Mouse (Mus musculus) right cerebral cortex, adult 2 months (tissue): Measurements from ENCODE around the gene Elfn2.

ENCODE experiments used
- DNase-seq, 2 experiments: peaks; one replicate each; pipeline ENCODE4 v3.0.0; 2021 to 2022; ENCODE audit warnings: low spot score in 2 of 2

The Elfn2 gene

GRCm38 (mm10) chr15:78718290-78719250 is at the start of gene Elfn2:
Gene Elfn2, minus strand, starts transcription at chr15:78718771.
- DNase-seq, result peak; percentile 70 to 78

DNA sequence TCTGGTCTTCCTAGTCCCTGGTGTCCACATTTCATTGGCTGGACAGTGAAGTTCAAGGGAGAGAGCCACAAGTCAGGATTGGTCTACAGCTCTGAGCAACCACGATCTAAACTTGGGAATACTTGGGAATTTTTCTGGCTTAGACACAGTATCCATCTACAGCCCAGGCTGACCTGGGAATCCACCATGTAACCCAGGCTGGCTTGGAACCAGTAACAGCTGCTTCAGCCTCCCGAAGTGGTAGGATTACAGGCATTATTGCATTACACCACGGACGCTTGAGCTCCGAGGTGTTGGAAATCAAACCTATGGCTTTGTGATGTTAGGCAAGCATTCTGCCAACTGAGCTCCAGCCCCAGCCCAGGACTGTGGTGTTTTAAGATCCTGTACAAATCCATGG is 45.1 kb upstream of the Elfn2 start:
- no peak for DNase-seq

- no peak for DNase-seq
Observed at GRCm38 (mm10) chr15:78763210-78763609, 44.6 kb upstream of the Elfn2 start.

DNA sequence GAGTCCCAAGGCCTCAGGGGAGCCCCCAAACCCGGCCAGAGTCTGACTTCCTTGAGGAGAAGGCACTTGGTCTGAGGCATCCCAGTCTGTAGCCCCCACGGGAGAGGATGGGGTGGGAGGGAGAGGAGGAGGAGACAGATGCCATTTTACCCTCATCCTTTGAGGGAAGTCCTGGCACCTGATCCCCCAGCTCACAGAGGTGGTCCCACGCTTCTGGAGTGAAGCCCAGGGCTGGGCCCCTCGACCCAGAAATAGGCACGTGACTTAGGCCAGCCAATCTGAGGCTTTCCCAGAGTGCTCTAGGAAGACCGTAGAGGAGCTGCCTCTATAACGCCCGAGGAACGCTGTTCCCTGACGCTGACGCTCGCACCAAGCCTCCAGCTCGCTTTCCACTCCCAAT is 42.5 kb upstream of the Elfn2 start:
- no peak for DNase-seq

DNA sequence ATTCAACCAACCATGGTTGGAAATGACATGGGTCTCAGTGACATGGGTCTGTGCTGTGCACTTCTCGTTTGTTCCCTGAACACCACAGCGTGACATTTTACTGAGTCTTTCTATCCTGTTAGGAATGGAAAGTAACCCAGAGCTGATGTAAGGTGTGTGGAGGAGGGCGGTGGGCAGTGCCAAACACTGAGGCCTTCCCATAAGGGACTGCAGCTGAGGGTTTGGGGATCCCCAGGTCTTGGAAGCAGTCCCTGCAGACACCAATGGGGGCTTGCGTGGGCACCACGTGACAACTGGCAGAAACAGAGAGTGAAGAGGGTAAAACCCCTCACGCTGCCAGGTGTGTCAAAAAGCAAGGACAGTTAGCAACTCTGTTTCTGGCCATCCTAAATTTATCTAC is 39.6 kb upstream of the Elfn2 start:
- no peak for DNase-seq

GRCm38 (mm10) chr15:78755966-78756725 is 37.6 kb upstream of the Elfn2 start:
- DNase-seq, result no peak

DNA sequence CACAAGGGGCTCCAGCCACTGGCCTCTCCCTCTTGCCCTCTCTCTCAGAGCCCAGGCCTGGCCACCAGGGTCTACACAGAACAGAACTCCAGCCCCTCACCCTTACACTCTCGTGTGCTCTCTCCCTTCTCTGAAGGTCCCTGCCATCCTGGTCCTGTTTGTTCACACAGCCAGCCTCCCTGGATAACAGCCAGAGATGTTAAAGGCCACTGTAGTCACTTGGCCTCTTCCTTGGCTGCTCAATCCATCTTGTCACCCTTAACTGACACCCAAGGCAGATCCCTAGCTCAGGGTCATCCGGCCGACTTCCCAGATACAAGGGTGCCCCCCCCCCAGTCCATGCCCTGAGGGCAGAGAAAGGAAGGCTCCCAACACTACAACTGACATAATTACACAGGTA is 36.7 kb upstream of the Elfn2 start:
- no peak for DNase-seq

- DNase-seq, result no peak
Observed at GRCm38 (mm10) chr15:78754144-78754543, 35.6 kb upstream of the Elfn2 start.

DNA sequence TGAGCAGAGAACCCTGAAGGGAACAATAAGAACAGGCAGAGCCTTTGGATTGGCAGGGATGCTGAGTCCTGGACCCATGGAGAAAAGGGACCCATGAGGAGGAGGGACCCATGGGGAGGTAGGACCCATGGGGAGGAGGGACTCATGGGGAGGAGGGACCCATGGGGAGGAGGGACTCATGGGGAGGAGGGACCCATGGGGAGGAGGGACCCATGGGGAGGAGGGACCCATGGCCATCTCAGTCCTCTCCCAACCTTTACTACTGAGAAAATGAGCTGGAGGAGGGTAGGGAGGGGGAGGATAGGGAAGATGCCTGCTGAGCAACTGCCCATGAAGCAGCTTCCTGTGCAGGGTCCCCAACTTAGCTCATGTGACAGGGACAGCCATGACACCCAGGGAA is 34.4 kb upstream of the Elfn2 start:
- DNase-seq, result no peak

- no peak for DNase-seq
Observed at GRCm38 (mm10) chr15:78750608-78751350, 32.2 kb upstream of the Elfn2 start.

GRCm38 (mm10) chr15:78749855-78750254 is 31.3 kb upstream of the Elfn2 start:
- no peak for DNase-seq

DNA sequence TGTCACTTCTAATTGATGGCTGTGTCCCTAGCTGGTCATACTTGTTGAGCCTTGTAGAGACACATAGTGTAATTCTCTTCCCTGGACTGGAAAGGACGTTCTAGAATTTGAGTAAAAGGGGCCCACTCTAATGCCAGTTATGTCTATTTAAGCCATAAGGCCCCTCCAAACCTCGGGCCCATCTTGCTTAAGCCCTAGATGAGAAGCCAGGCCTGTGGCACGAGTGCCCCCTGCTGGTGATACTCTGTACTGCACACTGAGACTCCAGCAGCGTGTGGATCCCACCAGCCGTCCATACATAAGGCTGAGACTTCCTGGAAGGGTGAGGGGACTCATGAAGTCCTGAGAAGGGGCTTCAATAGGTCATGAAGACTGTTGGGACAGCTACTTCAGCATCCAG is 25.6 kb upstream of the Elfn2 start:
- DNase-seq, result peak; percentile 89 to 90

DNA sequence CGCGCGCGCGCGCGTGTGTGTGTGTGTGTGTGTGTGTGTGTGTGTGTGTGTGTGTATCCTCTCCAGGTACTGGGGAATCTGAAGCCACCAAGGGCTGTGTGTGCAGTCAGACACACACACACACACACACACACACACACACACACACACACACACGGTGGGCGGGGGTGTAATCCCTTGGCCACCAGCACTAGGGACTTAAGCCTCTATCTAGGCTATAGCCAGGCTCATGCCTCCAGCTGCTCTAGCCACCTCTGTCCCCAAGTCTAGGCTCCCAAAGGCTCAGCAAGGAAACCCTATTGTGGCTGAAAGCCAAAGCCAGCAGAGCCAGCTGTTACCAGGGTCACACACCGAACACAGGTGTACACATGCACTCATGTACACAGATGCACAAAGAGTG is 24.3 kb upstream of the Elfn2 start:
- no peak for DNase-seq

DNA sequence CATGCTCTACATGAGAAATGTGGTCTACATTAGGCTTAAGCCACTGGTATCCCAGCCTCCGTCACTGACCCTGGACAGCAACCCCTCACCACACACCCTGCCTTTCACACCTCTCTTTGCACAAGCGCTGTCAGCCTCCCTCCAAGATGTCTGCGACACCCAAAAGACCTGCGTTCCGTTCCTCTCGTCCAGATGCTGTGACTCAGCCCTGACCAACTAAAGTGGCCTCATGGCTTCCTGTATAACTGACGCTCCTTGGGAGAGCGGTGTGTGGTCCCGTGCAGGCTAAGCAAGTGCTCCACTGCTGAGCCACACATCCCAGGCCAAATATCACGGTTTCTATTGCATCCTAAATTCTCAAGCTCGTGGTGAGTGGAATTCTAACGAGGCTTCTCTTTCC is 22.1 kb upstream of the Elfn2 start:
- no peak for DNase-seq

GRCm38 (mm10) chr15:78737146-78737545 is 18.6 kb upstream of the Elfn2 start:
- no peak for DNase-seq

- DNase-seq, result no peak
Observed at GRCm38 (mm10) chr15:78736681-78737100, 18.1 kb upstream of the Elfn2 start.

- no peak for DNase-seq
Observed at GRCm38 (mm10) chr15:78736181-78736579, 17.6 kb upstream of the Elfn2 start.

DNA sequence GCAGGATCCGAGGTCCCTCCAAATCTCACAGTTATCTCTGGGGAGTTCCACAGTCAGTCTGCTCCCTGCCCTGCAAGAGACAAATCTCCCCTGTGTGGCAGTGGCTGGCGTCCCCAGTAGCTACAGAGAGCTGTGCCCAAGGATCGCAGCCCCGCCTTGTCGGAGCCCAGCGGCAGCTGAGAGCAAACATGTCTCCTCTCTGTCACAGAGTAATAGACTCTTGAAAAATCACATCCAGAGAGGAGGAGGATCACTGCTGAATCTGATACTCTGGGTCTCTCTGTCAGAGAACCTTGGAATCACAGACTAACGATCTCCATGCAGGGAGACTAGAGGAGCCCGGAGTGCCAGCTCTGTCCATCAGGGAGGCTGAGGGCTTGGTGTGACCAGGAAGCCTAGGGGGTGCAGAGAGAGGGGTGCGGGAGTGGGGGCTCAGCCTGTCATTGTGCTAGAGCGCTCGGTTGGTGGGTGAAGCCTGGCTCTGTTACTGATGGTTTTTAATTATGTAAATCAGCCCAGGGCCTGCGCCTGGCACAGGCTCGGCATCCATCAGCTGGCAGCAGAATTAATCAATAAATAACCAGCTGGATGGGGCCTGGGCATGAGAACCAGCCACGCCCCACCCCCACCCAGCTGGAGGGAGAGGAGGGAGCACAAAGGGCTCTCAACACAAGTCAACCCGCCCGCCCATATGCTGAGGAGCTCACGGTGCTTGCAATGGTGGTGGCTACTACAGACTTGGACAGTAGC is 17.0 kb upstream of the Elfn2 start:
- no peak for DNase-seq

DNA sequence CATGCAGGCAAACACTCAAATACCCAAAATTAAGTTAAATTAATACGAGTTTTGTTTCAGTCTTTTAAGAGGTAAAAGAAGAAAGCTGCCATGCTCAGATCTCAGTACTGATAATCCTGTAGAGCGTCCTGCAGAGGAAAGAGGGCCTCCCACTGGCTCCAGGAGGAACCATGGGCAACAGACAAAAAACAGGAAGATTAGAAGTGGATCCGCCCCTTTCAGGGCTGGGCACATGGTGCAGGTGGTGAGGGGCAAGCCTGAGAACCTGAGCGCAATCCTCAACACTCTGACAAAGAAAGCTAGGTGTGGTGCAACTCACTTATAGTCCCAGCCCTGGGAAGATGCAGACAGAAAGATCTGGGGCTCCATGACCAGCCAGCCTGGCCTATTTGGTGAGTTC is 13.3 kb upstream of the Elfn2 start:
- DNase-seq, result no peak

GRCm38 (mm10) chr15:78730315-78731049 is 11.9 kb upstream of the Elfn2 start:
- DNase-seq, result no peak

DNA sequence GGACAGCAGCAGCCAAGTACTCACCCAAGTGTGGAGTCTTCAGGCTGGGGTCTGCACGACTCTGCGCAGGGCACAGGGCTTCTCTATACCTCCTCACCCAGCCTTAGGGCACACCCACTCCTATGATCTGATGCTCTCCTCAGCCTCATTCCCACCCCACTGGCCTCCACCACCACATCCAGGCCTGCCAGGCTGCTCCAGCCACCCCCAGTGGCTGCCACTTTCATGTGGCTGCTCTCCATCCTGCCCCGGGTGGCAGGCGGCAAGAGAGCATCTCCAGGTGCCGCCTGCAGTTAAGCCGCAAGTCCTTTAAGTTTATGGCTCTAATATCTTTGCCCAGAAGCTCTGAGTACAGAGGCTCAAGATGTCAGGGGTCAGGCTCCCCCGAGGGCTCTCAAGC is 8.1 kb upstream of the Elfn2 start:
- no peak for DNase-seq
